Mouse (Mus musculus): ENCODE measurements around the gene Hoxb3.

Gene Hoxb3

DNA sequence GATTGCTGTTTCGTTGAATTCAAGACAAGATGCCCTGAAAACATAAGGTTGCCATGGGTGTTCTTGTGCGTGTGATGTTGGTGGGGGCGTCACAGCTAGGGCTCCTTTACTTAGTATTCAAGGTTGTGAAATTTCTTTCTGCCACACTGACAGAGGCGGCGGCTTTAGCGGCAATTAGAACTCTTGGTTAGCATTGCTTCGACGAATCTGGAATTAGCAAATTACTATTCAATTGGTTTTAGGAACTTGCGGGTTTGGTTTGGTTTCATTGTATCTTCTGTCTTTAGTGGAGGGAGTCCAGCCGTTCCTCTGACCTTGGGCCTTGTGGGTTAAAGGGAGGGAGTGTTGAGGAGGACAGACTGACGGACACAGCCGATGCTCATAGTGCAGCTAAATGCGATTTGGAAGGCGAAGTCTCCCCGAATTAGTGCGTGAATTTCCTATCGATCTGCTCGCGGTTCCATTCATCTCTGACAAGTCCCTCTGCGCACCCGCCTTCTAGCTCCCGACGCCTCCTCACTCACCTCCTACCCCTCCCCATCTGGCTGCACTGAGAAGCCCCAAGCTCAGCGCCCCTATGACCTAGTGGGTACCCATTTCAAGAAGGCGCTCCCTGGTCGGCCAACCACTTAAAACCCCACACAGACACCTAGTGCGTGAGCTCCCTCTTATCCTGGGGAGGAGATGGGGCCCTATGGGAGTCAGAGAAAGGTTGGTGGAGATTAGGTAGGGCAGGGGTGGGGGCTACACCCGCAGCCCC lies 5.3 kb upstream of the Hoxb3 start, which contains the start of gene Hoxb4:
Hoxb4 (plus strand) TSS at position 660 of the 760 bp plus-strand sequence.
- DNase-seq (ENCODE audit: extremely low read depth, low read depth, low spot score) = no peak

DNA sequence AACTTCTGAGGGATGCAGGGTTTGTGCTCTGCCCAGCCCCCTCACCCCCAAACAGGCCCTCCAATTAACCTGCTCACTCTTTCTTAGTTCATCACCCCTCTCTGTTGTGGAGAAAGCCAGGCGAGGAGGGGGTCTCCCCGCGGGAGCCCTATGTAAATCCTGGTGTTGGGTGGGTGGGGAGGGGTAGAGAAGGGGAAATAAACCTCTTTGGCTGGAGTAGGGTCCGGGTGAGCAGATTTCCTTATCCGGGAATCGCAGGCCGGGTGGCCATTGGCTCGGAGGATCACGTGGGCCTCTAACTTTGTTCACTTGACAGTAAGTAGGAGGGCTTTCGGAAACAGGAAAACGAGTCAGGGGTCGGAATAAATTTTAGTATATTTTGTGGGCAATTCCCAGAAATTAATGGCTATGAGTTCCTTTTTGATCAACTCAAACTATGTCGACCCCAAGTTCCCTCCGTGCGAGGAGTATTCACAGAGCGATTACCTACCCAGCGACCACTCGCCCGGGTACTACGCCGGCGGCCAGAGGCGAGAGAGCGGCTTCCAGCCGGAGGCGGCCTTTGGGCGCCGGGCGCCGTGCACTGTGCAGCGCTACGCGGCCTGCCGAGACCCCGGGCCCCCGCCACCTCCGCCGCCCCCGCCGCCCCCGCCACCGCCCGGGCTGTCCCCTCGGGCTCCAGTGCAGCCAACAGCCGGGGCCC lies 4.6 kb upstream of the Hoxb3 start:
- DNase-seq (ENCODE audit: extremely low read depth, low read depth, low spot score) = no peak

DNA sequence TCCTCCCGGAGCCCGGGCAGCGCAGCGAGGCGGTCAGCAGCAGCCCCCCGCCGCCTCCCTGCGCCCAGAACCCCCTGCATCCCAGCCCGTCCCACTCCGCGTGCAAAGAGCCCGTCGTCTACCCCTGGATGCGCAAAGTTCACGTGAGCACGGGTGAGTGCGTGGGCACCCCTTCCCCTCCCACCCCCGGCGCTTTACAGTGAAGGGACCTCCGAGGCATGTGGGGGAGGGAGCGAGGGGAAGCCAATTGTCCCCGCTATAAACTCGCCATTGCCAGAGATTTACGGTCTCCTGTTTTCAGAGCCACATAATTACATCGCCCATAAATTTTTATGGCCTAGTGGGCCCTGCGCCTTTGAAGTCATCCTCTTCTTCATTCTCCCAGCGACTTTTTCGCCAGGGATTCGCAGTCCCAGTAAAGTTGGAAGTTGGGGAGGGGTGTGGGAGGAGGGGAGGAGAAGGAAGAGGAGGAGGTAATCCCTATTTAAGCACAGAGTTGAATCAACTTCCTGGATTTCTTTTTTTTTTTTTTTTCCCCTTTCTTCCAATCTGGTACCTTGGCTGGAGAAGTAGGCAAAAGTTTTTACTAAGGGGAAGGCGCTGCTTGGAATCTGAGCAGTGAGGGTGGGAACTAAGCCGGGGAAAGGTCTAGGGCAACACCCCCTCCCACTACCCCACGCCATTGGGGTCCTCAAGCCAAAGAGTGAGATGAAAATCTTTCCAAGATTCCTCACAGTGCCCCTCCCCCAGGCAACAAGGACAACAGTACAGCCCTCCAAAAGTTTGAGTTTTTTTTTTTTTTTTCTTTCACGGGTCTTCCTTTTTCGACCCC lies 3.8 kb upstream of the Hoxb3 start:
- DNase-seq (ENCODE audit: extremely low read depth, low read depth, low spot score) = no peak

DNA sequence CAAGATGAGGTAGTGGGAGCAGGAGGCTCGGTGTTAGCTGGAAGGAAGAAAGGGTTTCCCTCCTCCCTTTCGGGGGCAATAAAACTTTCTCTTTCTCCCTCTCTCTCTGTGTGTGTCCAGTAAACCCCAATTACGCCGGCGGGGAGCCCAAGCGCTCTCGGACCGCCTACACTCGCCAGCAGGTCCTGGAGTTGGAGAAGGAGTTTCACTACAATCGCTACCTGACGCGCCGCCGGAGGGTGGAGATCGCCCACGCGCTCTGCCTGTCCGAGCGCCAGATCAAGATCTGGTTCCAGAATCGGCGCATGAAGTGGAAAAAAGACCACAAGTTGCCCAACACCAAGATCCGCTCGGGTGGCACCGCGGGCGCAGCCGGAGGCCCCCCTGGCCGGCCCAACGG lies 3.2 kb upstream of the Hoxb3 start:
- no peak for DNase-seq (ENCODE audit: extremely low read depth, low read depth, low spot score)

DNA sequence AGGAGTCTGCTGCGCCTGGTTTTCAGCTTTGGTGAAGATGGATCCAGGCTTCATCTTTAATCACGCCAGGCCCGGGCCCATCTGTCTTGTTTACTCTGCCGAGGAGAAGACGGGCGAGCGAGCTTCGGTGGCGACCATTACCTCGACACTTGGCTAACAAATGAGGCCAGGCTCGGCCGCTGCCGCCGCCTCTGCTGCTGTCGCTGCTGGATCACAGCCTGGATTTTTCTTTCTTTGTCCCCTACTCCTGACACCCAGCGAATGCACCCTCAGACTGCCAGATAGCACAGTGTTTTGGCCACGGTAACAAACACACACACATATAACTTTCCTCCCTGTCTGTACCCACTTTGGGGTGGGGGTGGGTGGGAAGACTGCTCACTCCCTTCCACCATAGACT lies 2.4 kb upstream of the Hoxb3 start:
- DNase-seq (ENCODE audit: extremely low read depth, low read depth, low spot score) = no peak

DNA sequence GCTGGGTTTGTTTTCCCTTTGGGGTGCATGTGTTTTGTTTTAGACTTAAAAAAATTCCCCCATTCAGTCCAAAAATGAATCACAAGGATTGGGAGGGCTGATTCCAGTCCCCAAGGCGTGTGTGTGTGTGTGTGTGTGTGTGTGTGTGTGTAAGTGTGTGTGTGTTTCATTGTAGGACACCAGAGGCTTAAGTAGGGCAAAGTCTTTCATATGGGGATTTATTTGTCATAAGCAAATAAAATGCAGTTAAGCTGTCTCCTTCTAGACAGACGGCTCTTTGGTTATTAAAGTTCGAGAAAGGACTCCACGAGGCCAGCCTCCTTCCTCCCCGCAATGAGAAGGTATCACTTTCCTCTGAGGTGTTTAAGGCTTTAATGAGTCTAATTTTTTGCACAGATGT lies 1.3 kb upstream of the Hoxb3 start:
- no peak for DNase-seq (ENCODE audit: extremely low read depth, low read depth, low spot score)

DNA sequence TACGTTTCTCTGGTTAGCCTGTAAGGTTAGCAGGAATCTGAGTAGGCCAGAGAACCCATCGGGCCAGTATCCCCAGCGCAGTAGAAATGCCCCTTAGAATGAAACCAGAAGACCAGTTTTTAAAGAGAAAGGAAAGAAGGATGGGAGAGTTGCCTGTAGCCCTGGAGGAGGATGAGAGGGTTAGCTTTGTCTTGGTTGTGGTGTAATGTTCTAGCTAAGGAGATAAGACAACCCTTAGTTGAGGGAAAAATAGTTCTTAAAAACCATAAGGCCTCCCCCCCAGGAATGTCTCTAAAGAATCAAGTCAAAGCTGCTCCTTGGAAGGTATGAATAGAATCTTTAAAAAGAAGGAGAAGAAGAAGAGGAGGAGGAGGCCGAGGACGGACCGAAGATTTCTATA lies 388 bp upstream of the Hoxb3 start:
- DNase-seq (ENCODE audit: extremely low read depth, low read depth, low spot score) = no peak

DNA sequence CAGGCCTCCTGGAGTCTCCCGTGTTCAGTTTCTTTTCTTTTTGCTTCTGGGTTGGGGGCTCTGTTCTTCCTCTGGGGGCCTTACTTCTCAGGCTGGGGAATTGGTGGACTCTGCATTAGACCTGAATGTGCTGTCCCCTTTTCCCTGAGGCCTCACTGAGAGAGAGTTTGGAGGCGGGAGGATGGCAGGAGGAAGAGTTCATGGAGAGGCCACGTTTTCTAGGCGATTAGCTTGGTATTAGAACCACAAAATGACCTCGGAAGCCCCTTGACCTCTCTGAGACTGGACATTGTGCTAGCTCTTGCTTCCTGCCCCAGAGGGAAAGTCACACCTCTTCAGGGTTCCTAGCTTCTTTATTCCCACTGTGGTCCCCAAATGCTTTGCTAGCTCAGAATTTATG lies 999 bp downstream of the Hoxb3 start:
- DNase-seq (ENCODE audit: extremely low read depth, low read depth, low spot score) = no peak

DNA sequence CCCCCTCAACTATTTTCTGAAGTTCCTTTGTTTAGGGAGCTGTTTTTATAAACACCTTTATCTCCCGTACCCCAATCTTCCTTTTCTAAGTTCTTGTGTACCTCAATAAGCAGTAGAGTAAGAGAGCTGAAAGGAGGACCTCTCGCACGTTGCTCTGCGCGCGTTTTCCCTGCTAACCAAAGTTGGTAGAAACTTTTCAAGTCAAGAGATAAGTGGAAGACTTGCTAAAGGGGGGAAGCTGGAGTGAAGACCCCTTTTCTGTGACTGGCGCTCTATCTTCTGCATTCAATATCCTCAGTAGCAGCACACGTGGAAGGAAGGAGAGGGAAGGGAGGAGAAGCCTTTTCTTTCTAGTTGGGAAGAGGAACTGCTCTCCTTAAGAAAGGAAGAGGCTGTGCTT lies 1.8 kb downstream of the Hoxb3 start:
- DNase-seq (ENCODE audit: extremely low read depth, low read depth, low spot score) = no peak

DNA sequence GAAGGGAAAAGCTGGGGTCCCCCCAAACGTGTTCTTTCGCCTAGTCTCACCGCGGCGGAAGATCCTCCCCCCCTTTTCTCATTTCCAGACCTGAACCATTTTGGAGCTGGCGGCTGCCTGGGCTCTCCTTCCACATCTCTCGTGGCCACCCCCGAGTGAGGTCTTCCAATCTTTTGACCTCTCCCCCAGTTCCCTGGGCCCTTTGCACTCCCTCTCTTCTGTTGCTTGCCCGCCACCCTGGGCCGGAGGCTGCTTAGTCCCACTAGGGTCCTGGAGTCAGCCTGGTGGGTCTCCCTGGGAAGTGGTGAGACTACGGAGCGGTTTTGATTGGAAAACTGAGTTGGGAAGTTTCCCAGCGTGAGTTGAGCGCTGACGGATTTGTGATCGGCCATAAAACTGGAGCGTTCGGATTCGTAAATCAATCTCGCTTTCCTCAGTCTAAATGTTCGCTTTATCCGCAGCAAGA lies 2.7 kb downstream of the Hoxb3 start:
- DNase-seq (ENCODE audit: extremely low read depth, low read depth, low spot score) = no peak

DNA sequence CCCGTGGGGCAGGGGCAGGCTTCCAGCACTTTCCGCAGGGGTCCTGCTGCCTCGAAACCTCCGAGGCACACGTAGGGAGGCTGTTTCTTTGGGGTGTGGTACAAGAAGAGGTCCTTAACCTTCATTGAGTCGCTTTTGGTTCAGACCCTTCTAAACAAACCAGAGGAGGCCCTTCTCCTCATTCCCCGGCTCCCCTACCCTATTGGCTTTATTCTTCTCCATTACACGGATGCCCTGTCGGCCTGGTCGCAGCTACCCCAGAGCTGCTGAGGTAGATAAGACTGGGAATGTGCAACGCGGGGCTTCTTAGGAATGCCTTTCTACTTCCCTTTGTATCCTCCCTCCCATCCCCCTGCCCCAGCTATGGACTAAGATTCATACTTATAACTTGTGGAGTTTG lies 3.6 kb downstream of the Hoxb3 start:
- no peak for DNase-seq (ENCODE audit: extremely low read depth, low read depth, low spot score)

DNA sequence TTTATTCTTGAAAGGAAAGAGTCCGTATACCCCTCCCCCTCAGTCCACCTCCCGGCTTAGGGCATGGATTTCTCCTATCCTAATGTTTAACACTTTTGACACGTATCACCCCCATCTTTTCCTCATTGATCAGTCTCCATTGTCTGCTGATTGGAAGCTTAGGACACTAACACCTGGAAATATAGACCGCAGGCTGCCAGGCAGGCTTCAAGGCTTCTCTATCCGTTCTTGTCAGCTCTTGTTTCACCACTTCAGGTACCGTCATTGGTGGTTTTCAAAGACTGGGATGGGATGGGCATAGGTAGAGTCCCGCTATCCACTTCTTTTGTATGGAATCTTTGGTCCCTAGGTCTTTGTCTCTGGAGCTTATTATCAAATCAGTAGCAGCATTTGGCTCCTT lies 4.0 kb downstream of the Hoxb3 start:
- no peak for DNase-seq (ENCODE audit: extremely low read depth, low read depth, low spot score)

DNA sequence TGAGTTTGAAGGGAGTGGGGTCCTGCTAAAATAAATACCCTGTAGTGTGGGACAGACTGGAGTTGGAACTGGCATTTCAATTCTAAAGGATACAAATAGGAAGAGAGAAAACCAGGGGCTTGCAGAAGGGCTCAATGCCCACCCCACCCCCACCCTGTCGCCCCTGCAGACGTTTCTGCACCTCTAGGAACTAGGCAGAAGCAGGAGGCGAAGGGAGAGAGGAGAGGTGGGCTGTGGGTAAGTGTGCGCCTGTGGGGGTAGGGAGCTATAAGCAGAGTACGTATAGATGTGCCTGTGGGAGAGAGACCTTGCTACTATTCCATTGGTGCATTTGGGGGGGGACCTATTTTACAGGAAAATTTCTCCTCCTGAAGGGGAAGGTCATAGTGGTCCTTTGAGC lies 4.6 kb downstream of the Hoxb3 start:
- no peak for DNase-seq (ENCODE audit: extremely low read depth, low read depth, low spot score)

DNA sequence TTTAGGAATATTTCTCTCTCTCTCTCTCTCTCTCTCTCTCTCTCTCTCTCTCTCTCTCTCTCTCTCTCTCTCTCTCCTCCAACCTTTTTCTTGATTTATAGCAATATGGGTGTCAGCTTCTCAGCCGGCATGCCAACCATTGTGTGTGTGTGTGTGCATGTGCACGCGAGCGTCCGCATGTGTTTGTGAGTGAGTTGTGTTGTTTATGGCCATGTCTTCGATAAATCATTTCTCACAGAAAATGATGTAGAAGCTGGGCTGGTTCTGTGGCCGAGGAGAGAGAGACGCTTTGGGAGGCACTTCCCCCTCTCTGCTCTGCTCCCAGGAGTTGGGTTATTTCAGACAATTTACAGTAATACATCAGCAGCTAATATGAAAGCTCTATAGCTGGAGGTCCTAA lies 5.5 kb downstream of the Hoxb3 start:
- DNase-seq (ENCODE audit: extremely low read depth, low read depth, low spot score) = no peak

DNA sequence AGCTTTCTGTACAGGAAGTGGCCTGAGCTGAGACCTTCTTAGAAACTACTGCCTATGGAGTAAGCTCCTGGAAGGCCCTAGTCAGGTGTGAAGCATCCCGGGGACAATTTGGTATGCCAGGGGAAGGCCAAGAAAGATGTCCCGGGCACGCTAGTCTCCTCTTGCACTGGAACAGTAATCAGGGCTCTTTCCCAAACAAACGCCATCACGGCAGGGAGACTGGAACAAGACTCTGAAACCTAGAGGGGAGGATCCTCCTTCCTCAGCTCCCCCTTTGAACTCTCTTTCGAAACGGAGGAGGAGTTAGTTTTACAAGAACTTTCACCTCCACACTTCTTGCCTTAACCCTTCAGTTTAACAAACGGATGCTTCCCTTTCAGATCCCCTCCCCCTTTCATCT lies 9.0 kb downstream of the Hoxb3 start:
- no peak for DNase-seq (ENCODE audit: extremely low read depth, low read depth, low spot score)

DNA sequence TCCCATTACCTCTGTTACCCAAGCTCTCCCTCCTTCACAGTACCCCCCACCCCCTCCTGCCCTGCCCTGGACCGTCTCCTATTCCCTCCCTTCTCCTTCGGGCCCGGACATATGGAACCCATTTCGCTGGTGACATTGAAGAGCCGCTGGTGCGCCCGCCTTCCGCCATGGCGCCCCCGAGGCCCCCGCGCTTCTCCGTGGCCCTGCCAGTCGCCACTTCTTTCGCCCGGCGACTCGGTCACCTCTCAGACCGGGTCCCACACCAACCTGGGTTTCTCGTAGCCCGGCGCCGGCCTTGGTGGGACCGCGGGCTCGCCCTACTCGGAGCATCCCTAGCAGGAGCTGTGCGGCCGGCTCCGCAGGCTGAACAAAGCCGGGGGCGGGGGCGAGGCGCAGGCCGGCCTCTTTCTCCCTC lies 9.5 kb downstream of the Hoxb3 start:
- DNase-seq (ENCODE audit: extremely low read depth, low read depth, low spot score) = no peak

DNA sequence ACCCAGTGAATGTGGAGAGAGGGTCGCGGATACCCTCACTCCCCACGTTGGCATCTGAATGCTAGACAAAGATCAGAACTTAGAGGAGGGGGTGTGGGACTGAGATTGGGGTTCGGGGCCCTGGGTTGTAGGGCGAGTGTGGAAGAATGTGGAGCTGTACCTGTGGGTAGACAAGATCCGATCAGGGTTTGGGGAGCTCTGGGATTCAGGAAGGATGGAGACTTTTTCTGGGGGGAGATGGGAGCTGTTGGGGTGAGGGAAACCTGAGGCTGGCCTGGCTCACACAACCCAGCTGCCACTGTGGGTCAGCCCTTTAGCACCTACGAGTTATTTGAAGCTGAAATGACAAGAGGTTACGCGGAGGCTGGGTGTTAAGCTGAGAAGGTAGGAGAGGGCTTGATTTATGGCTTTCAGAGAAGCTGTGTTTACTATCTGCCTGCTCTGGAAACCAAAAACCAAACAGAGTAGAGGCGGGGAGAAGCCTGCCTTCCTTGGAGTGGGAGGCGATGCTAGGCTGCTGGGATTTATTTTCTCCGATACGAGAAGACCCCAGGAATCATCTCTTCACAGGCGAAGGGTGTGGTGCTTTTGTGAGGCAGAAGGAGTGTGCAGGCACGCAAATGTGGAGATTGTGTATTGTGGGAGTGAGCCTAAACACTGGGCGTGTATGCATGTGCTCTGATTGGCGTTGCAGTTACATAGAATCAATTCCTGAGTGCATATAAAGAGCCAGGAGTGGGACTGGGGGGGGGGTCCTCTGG lies 10.3 kb downstream of the Hoxb3 start:
- DNase-seq (ENCODE audit: extremely low read depth, low read depth, low spot score) = no peak

DNA sequence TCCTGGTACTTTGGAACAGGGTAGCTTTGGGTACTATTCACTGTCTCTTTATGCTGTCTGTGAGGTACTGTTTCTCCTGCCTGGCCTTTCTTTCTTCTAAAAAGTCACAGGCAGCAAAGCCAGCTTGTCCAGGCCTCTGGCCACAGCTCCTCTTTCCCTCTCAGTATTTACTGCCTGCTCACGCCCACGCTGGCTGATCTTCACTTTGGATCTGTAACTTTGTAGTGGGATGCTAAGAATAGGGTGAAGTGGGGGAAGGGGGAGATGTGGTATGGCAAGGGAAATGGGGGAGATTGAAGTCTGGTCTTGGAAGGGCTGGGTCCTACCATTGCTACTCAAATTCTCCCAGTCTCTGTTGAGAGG lies 10.9 kb downstream of the Hoxb3 start:
- DNase-seq (ENCODE audit: extremely low read depth, low read depth, low spot score) = no peak

DNA sequence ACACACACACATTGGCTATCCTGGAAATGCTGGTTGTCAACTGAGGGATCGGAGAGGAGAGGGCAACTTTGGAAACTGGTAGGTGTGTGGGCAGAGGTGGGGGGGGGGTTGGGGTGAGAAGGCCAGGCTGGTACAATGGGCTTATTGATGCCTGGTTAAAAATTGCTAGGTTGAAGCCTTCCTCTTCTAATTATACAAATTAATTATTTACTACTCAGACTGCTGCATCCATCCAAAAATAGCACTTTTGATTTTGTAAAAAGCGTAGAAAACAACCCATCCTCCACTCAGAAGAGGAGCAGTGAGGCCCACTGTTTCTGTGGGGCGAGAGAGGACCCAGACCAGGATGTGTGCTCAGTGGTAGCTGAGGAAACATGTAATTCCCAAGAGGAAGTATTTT lies 11.9 kb downstream of the Hoxb3 start:
- no peak for DNase-seq (ENCODE audit: extremely low read depth, low read depth, low spot score)

DNA sequence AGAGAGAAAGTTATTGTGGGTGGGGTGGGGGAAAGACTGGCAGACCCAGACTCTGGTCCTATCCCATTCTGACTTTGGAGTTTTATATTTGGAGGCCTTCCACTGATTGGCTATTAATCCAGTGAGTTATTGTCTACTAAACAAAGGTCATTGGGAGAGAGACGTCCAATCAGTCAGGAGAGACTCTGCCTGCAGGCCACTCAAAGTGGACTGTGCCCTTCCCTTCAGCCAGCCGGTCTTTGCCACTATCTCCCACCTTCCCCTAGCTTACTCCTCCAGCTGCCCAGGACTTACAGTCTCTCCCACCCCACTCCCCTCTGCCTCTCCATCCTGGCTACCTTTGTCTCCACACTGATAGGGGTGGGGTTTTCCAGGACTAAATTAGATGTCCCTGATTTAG lies 13.5 kb downstream of the Hoxb3 start:
- no peak for DNase-seq (ENCODE audit: extremely low read depth, low read depth, low spot score)

DNA sequence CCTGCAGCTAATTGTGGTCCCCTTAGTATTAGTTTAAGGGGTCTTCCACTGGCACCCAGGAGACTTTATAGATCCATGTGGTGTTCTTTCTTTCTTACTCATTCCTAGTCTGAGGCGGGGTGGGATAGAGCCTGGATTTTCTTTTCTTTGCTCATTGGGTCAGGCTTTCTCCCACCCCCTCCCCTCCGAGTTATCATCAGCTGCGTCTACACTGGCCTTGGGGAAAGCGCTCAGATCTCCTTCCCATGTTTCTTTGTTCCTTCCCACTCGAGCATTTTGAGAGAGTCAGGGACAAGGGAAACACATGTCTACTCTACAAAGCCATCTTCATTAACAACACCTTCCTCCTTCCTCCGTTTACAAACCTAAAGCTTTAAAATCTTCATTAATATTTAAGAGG lies 13.9 kb downstream of the Hoxb3 start:
- DNase-seq (ENCODE audit: extremely low read depth, low read depth, low spot score) = no peak

Measured in fat pad, adult 2 months (tissue).